Mouse (Mus musculus) midbrain, embryonic 12.5 days (tissue): ENCODE results near the gene Cobl. TPM values are rescaled to one million over a fixed set of nuclear protein-coding genes. Genes with fewer than 3 reads are reported as not detected.

Experiments
- ATAC-seq: fragments of 200-750 bp; cut with Nextera tagmentation; 2 replicates; pipeline ENCODE4 v1.8.0; 2017; ENCODE audit warnings: low read depth, moderate TSS enrichment, moderate library complexity; ENCODE audit not compliant: low FRiP score
- H3K27ac ChIP-seq: fragments of 300-500 bp; sonication (generic); replicated peaks from 2 replicates; pipeline ENCODE4 v1.5.1; 2016; ENCODE audit warnings: mild to moderate bottlenecking
- H3K27me3 ChIP-seq: fragments of 300-500 bp; sonication (generic); 2 replicates; pipeline ENCODE4 v1.6.1; 2016; ENCODE audit warnings: mild to moderate bottlenecking
- H3K36me3 ChIP-seq: fragments of 300-500 bp; sonication (generic); 2 replicates; pipeline ENCODE4 v1.6.1; 2016
- H3K4me1 ChIP-seq: fragments of 300-500 bp; sonication (generic); 2 replicates; pipeline ENCODE4 v1.6.1; 2016
- H3K4me2 ChIP-seq: fragments of 300-500 bp; sonication (generic); replicated peaks from 2 replicates; pipeline ENCODE4 v1.6.1; 2016; ENCODE audit warnings: mild to moderate bottlenecking, moderate library complexity
- H3K4me3 ChIP-seq: fragments of 300-500 bp; sonication (generic); 2 replicates; pipeline ENCODE4 v1.5.1; 2016; ENCODE audit warnings: mild to moderate bottlenecking
- H3K9ac ChIP-seq: fragments of 300-500 bp; sonication (generic); replicated peaks from 2 replicates; pipeline ENCODE4 v1.6.1; 2016; ENCODE audit warnings: mild to moderate bottlenecking, moderate library complexity
- H3K9me3 ChIP-seq: fragments of 300-500 bp; sonication (generic); 2 replicates; pipeline ENCODE4 v1.6.1; 2016; ENCODE audit warnings: mild to moderate bottlenecking
- WGBS: fragments of 180-500 bp; shearing (Covaris S2); methylation state at CpG from one replicate; pipeline ENCODE4 v1.1.7; 2016; 5-methylcytosine and 5-hydroxymethylcytosine counted together
- polyA plus RNA-seq: library from polyadenylated mRNA; unstranded; fragments of >200 nt; fragmentation: Nextera tagmentation; extraction: Ambion mirVana; gene quantifications from 2 replicates; pipeline ENCODE4 v1.2.1, GENCODE M21; 2016

Gene Cobl
- polyA plus RNA-seq, 1 experiment from 2014 or later = 4.0 TPM

GRCm38 (mm10) chr11:12376628-12377027 lies 88.1 kb downstream of the Cobl start:
- WGBS = 12% methylated on average over 3 of the region's 3 CpGs
- no peaks in the 10 kb centered on the region for H3K36me3 ChIP-seq
- no peak overlapping the region for H3K4me2 ChIP-seq
- H3K9ac ChIP-seq = no peak overlapping the region
- peak; percentile 86 for ATAC-seq
- H3K9me3 ChIP-seq = no peaks in the 10 kb centered on the region
- H3K4me1 ChIP-seq = peaks cover 4% of the 10 kb centered on the region; the same call in 1 of the 2 replicates
- peaks cover 18% of the 10 kb centered on the region for H3K27me3 ChIP-seq
- no peak overlapping the region for H3K27ac ChIP-seq
- no peak overlapping the region for H3K4me3 ChIP-seq

DNA sequence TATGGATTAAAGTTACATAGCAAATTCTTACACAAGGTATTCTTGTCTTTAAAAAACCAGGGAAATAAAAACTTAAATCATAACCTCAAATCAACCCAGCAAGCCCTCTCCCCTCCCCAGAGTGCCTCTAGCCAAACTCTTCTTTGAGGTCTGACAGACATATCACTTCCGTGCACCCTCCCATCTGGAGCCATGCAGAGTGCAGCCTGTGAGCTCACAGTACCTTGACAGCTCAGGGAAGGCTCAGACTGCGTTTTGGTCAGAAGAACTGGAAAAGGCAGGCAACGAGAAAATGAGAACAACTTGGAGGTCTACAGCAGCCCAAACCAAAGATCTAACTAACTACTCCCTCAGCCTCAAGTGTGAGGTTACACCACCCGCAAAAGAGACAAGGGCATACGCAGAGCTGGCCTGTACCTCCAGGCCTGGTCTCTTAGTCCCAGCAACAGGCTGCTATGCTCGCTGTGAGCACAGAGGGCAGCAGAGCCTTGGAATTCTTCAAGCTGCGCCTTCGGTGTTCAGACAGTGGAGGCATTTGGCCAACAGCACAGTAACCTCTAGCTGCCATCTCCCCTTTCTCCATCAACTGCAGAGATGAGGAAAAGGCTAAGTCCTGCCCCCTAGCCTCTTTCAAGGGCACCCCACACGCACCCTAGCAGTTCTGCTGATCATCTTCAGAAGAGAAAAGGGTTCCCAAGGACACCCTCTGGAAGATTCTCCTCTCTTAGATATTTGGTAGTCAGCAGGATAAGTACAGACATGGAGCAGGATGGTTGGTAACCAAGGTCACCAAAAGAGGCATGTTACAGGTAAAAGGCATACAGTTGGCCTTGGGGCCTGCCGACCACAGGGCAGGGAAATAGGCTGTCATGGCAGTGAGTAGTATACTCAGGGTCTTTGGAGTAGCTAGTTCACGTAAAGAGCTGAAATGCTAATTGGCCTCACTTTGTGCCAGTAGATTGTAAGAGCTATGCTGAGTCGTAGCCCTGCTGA lies 91.4 kb downstream of the Cobl start:
- no peak overlapping the region for H3K9ac ChIP-seq
- no peaks in the 10 kb centered on the region for H3K9me3 ChIP-seq
- H3K4me3 ChIP-seq = no peak overlapping the region
- no peak overlapping the region for H3K27ac ChIP-seq
- peaks cover 15% of the 10 kb centered on the region for H3K27me3 ChIP-seq
- H3K4me1 ChIP-seq = peaks cover 19% of the 10 kb centered on the region
- no peak overlapping the region for H3K4me2 ChIP-seq
- H3K36me3 ChIP-seq = no peaks in the 10 kb centered on the region
- WGBS = 32% methylated on average over 12 of the region's 12 CpGs
- ATAC-seq = peak; percentile 76

DNA sequence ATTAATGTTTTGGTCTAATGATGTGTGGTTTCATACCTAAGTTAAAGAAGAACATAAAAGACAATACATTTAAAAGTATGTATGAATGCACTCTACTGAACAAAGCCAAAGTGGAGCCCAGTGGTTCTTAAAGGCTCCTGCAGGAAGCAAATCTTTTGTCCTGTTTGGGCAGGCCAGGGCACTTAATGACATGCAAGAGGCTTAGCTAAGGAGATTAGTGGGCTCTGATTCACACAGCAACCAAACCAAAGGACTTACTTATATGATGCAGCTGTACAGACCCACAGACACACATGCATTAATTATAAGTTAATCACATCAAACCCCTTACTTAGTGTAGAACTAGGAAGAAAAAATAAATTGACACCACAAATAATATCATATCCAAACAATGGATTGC lies 93.8 kb downstream of the Cobl start:
- peaks cover 29% of the 10 kb centered on the region for H3K4me1 ChIP-seq
- H3K4me3 ChIP-seq = no peak overlapping the region
- no peak overlapping the region for H3K4me2 ChIP-seq
- H3K27me3 ChIP-seq = peaks cover 15% of the 10 kb centered on the region
- H3K27ac ChIP-seq = no peak overlapping the region
- no peaks in the 10 kb centered on the region for H3K36me3 ChIP-seq
- ATAC-seq = peak; percentile 79
- H3K9me3 ChIP-seq = no peaks in the 10 kb centered on the region
- H3K9ac ChIP-seq = no peak overlapping the region

GRCm38 (mm10) chr11:12367426-12368178 lies 97.2 kb downstream of the Cobl start:
- no peak overlapping the region for H3K4me3 ChIP-seq
- H3K27me3 ChIP-seq = peaks cover 4% of the 10 kb centered on the region; the same call in 1 of the 2 replicates
- WGBS = 32% methylated on average over 5 of the region's 5 CpGs
- ATAC-seq = no peak
- no peaks in the 10 kb centered on the region for H3K36me3 ChIP-seq
- no peak overlapping the region for H3K9ac ChIP-seq
- H3K27ac ChIP-seq = no peak overlapping the region
- H3K4me1 ChIP-seq = peaks cover 26% of the 10 kb centered on the region
- no peaks in the 10 kb centered on the region for H3K9me3 ChIP-seq
- H3K4me2 ChIP-seq = no peak overlapping the region

- H3K27me3 ChIP-seq = peaks cover 14% of the 10 kb centered on the region
- WGBS = 15% methylated on average over 2 of the region's 2 CpGs
- no peak overlapping the region for H3K4me3 ChIP-seq
- peak; percentile 92 for ATAC-seq
- no peaks in the 10 kb centered on the region for H3K4me1 ChIP-seq
- H3K27ac ChIP-seq = no peak overlapping the region
- H3K4me2 ChIP-seq = no peak overlapping the region
- H3K9me3 ChIP-seq = no peaks in the 10 kb centered on the region
- no peaks in the 10 kb centered on the region for H3K36me3 ChIP-seq
- no peak overlapping the region for H3K9ac ChIP-seq
Observed at GRCm38 (mm10) chr11:12359336-12360000, 105.3 kb downstream of the Cobl start.

DNA sequence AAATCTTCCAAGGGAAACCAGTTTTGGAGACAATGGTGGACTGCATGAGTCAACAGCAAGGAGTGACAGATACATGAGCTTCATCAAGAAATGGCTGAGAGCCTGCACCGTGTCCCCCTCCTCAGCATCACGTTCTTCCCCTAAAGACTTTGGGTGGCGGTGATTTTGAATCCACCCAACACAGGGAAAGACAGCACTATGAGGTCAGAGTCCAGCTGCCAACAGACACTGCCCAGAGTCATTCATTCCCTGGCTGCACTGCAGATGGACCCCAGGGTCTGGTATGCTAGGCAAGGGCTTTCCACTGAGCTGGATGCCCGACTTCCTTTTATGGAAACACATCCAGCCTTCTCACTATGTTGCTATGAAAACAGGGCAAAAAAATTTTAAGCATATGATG lies 106.2 kb downstream of the Cobl start:
- H3K4me2 ChIP-seq = no peak overlapping the region

DNA sequence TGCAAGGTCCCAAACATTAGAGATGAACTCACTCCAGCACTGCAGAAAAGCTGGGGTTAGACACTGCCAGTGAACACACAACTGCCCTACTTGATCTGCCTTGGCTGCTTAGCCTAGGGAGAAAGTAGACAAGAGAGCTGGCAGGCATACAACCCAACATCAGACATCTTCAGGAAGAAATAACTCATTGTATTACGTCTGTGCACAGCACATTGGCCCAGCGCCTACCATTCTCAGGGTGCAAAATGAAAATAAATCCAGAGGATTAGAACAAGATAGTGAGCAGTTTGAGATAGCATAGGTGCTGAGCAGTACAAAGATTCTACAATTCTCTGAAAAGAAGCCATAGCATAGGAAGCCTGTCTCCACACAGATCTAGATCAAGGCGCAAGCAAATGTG lies 109.1 kb downstream of the Cobl start:
- Histone ChIP-seq H3K4me1 (0 out of 2 replicates have a peak, but pooled peaks cover 3% of the 10 kb centered on the region), H3K4me2 (no peak overlapping the region), H3K4me3 (no peak overlapping the region), H3K36me3 (no peaks in the 10 kb centered on the region), H3K9me3 (no peaks in the 10 kb centered on the region), H3K27ac (no peak overlapping the region), H3K27me3 (peaks cover 14% of the 10 kb centered on the region), H3K9ac (no peak overlapping the region)
- no peak for ATAC-seq
- WGBS = 97% methylated on average over 3 of the region's 3 CpGs

More for the DNA sequence above, 106.2 kb downstream of the Cobl start:
- Histone ChIP-seq H3K27ac (no peak overlapping the region), H3K36me3 (no peaks in the 10 kb centered on the region), H3K9ac (no peak overlapping the region), H3K27me3 (peaks cover 14% of the 10 kb centered on the region), H3K4me1 (no peaks in the 10 kb centered on the region), H3K4me3 (no peak overlapping the region), H3K9me3 (no peaks in the 10 kb centered on the region)
- 72% methylated on average over 4 of the region's 4 CpGs for WGBS
- no peak for ATAC-seq

- no peaks in the 10 kb centered on the region for H3K36me3 ChIP-seq
Observed at GRCm38 (mm10) chr11:12350986-12351546, 113.7 kb downstream of the Cobl start.

GRCm38 (mm10) chr11:12350086-12350485 lies 114.7 kb downstream of the Cobl start:
- no peaks in the 10 kb centered on the region for H3K9me3 ChIP-seq
- H3K36me3 ChIP-seq = no peaks in the 10 kb centered on the region
- WGBS = 88% methylated on average over 1 of the region's 1 CpGs
- H3K27me3 ChIP-seq = no peaks in the 10 kb centered on the region
- no peak overlapping the region for H3K27ac ChIP-seq
- no peak for ATAC-seq
- no peak overlapping the region for H3K4me3 ChIP-seq
- 0 out of 2 replicates have a peak, but pooled peaks cover 3% of the 10 kb centered on the region for H3K4me1 ChIP-seq
- no peak overlapping the region for H3K4me2 ChIP-seq
- no peak overlapping the region for H3K9ac ChIP-seq

More at GRCm38 (mm10) chr11:12350986-12351546, 113.7 kb downstream of the Cobl start:
- 59% methylated on average over 3 of the region's 3 CpGs for WGBS
- no peak for ATAC-seq
- H3K4me1 ChIP-seq = 0 out of 2 replicates have a peak, but pooled peaks cover 3% of the 10 kb centered on the region
- H3K27ac ChIP-seq = no peak overlapping the region
- H3K9me3 ChIP-seq = no peaks in the 10 kb centered on the region
- H3K27me3 ChIP-seq = no peaks in the 10 kb centered on the region
- H3K4me3 ChIP-seq = no peak overlapping the region
- H3K9ac ChIP-seq = no peak overlapping the region
- H3K4me2 ChIP-seq = no peak overlapping the region

GRCm38 (mm10) chr11:12346486-12346885 lies 118.3 kb downstream of the Cobl start:
- Histone ChIP-seq H3K27ac (no peak overlapping the region), H3K4me1 (0 out of 2 replicates have a peak, but pooled peaks cover under 1% of the 10 kb centered on the region), H3K36me3 (no peaks in the 10 kb centered on the region), H3K9me3 (no peaks in the 10 kb centered on the region), H3K27me3 (no peaks in the 10 kb centered on the region), H3K9ac (no peak overlapping the region), H3K4me2 (no peak overlapping the region), H3K4me3 (no peak overlapping the region)
- no peak for ATAC-seq
- 67% methylated on average over 2 of the region's 2 CpGs for WGBS

- Histone ChIP-seq H3K4me3 (no peak overlapping the region), H3K4me2 (no peak overlapping the region), H3K9ac (no peak overlapping the region), H3K4me1 (no peaks in the 10 kb centered on the region), H3K27me3 (no peaks in the 10 kb centered on the region), H3K9me3 (no peaks in the 10 kb centered on the region), H3K27ac (no peak overlapping the region), H3K36me3 (no peaks in the 10 kb centered on the region)
- no peak for ATAC-seq
- 91% methylated on average over 4 of the region's 4 CpGs for WGBS
Observed at GRCm38 (mm10) chr11:12343686-12344085, 121.1 kb downstream of the Cobl start.
